Mouse (Mus musculus) frontal cortex, postnatal 25 days (tissue): Measurements from ENCODE around the gene BC067074.

Experiments
- DNase-seq, 2 experiments: peaks; one replicate each; pipeline ENCODE4 v3.0.0; 2022; ENCODE audit warnings: low spot score in 2 of 2

The BC067074 gene

DNA sequence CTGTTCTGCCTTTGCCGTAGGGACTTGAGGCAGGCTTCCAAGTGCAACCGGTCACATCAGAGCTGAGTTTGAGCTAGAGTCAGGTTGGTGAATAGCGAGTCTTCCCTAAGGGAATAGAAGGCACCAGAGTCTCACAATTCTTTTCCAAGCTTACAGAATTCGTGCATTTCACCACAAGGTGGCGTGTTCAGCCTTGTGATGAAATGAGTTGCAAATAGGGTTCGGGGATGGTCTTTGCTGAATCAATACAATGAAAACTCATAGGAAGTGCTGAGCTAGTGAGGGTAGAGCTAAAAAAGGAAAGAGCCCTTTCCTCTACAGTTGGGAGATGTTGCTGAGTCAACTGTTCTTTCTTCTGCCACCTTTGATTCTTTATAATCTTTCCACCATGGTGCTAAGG, 29.0 kb downstream of the BC067074 start:
- peak in 1 of 2 experiments; percentile 32 for DNase-seq

- no peak for DNase-seq
These were observed 31.3 kb downstream of the BC067074 start for GRCm38 (mm10) chr13:113324241-113324640.

- DNase-seq: no peak
These were observed 32.7 kb downstream of the BC067074 start for GRCm38 (mm10) chr13:113325678-113326077.

DNA sequence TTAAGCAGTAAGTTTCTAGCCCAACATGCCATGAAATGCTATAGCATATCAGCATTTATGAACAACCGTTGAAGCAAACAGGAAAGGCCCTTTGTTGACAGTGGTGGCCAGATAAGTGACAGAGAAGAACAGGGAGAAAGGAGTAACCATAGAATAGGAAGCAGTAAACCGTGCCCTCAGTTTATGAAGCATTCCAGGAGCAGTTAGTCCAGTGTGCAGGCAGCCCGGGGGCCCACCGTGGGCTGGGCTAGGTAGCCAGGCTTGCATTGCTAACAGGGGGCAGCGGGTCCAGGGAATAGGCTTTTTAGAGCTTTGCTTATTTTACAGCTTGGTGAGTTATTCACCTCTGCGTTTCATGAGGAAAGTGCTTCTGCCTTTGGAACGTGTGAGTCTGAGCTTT, 39.3 kb downstream of the BC067074 start:
- no peak for DNase-seq

GRCm38 (mm10) chr13:113333374-113333773, 40.4 kb downstream of the BC067074 start:
- no peak for DNase-seq

GRCm38 (mm10) chr13:113333931-113334330, 41.0 kb downstream of the BC067074 start:
- no peak for DNase-seq

- DNase-seq: no peak
These were observed 41.8 kb downstream of the BC067074 start for GRCm38 (mm10) chr13:113334773-113335172.

GRCm38 (mm10) chr13:113337223-113337858, 44.4 kb downstream of the BC067074 start:
- DNase-seq: peak; percentile 49 to 60

GRCm38 (mm10) chr13:113340644-113341043, 47.7 kb downstream of the BC067074 start:
- no peak for DNase-seq

- no peak for DNase-seq
These were observed 48.2 kb downstream of the BC067074 start for GRCm38 (mm10) chr13:113341161-113341560.

- DNase-seq: no peak
These were observed 49.5 kb downstream of the BC067074 start for GRCm38 (mm10) chr13:113342355-113342919.

DNA sequence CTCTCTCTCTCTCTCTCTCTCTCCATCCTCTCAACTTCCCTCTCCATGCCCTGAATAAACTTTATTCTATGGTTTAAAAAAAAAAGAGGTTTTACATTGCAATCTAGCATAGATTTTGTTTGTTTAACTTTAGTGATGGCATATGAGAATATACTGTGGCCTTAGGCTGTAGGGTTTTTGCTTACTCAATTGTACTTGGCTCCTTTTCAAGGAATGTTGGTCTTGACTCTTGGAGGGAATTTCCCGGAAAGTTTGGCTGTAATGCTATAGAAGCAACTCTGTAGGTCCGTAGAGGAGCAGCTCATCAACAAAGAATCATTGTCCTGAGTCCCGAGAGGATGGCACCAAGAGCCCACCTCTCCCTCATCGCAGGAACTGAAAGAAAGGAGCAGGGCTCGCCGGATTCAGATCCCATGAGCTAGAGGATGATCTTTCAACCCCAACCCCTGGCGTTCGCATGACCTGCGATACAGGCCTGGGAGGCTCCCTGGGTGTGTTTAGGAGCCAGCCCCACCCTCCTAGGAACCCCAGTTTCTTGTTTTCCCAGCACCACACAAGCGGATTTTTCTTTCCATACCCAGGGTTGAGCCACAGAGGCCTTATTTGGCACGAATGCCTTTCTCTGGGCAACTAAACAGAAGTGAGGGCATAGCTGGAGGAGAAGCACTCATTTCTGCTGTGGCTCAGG, 57.9 kb downstream of the BC067074 start:
- no peak for DNase-seq

DNA sequence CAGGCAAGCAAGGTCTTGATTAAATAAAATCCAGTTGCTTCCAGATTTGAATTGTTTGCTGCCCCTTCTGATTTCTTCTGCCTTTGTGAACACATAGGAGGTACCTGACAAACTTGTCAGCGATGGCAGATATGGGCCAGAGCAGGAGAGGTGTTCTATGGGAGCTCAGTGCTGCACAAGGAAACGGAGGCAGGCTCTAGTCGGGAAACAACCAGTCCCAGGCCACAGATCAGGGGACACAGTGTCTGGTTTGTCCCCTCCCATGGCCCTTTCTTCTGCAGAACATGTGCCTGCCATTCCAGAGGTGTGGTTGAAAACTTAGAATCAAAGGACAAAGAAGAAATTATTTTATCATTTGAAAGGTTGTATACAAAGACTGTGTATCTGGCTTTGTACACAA, 60.6 kb downstream of the BC067074 start:
- no peak for DNase-seq

GRCm38 (mm10) chr13:113353955-113354354, 61.0 kb downstream of the BC067074 start:
- DNase-seq: no peak

GRCm38 (mm10) chr13:113355022-113355421, 62.1 kb downstream of the BC067074 start:
- no peak for DNase-seq

DNA sequence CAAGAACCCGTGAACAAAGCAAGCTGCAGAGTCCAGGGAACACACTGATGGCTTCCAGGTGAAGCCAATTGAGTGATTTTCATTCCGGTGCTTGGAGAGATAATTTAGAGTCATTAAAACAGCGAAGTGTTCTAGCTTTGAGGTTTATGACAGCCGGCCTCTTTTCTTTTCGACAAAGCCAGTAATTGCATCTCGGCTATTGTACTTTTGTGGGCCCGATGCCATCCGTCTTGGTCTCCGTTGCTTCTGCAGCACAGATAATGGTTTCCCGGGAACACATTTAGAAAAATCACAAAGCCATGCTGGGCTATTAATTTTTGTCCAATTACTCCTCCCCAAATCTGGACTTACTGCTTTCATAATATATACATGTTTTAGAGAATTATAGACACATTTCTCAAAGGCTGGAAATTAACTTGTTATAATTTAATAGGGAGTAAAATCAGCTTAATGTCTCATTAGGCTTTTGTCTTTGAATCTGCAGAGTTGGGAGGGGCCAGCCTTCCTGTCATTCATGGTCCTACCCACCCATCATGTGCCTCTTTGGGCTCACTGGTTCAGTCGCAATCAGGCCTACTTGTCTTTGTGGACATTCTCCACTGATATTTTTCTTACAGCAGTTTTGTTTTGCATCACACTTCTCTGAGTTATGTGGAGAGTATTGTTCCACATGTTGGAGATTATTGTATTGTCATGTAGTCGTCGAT, 64.6 kb downstream of the BC067074 start:
- no peak for DNase-seq

DNA sequence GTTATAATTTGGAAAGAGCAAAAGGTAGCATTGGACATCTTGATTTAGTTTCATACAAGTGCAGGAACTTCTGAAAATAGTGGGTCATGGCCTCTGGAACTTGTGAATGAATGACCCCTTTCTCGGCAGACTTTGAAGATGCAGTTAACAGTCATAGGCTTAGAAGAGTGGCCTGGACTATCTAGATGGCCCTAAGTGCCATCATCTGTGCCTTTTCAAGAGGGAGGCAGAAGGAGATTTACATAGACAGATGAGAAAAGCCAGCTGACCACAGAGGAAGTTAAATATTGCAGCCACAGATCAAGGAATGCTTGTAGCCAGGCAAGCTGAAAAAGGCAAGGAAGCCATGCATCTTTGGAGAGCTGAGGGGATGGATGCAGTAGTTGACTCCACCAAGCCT, 66.7 kb downstream of the BC067074 start:
- no peak for DNase-seq

GRCm38 (mm10) chr13:113365976-113366375, 73.0 kb downstream of the BC067074 start:
- DNase-seq: no peak

DNA sequence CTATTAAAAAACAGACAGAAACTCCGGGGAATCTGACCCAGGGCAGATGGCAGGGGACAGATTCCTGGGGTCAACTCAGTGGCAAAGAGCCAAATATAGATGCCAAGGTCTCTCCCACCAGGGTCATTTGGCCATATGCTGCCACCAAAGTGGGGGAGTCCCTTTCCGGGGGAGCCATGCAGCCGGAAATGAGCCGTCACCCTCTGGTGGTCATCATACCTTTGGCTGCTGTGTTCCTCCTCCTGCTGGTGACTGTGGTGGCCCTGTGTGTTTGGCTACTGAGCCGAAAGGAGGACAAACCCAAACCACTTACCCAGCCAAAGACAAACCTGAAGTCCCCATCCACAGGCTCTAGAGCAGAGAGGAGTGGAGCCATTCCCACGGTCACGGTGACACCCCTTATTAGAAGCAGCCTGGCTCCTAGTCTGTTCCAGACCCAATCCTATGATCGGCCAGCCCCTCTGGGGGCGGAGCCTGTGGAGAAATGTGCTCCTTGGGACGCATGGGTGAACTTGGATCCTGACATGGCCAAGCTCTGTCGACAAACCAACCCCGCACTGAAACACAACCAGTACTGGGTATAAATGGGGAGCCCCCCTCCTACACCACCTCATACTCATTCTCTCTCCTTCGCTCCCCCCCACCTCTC, 76.1 kb downstream of the BC067074 start:
- DNase-seq: no peak

DNA sequence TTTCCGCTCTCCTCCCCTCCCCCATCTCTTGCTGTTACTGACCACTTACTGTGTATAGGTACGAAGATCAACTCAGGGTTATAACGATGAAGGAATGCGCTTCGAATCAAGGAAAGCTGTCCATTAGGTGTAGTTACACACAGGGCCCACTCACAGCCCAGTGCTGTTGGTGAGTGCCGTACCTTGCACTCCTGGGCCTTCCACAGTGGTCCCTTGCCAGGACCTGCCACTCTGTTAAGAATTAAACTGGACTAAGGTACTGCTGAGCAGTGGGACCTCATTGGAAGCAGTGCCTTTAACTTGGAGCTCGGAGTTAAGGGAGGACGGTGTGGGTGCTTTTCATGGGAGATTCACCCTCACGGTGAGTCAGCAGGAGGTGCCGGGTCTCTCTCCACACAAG, 76.7 kb downstream of the BC067074 start:
- no peak for DNase-seq

DNA sequence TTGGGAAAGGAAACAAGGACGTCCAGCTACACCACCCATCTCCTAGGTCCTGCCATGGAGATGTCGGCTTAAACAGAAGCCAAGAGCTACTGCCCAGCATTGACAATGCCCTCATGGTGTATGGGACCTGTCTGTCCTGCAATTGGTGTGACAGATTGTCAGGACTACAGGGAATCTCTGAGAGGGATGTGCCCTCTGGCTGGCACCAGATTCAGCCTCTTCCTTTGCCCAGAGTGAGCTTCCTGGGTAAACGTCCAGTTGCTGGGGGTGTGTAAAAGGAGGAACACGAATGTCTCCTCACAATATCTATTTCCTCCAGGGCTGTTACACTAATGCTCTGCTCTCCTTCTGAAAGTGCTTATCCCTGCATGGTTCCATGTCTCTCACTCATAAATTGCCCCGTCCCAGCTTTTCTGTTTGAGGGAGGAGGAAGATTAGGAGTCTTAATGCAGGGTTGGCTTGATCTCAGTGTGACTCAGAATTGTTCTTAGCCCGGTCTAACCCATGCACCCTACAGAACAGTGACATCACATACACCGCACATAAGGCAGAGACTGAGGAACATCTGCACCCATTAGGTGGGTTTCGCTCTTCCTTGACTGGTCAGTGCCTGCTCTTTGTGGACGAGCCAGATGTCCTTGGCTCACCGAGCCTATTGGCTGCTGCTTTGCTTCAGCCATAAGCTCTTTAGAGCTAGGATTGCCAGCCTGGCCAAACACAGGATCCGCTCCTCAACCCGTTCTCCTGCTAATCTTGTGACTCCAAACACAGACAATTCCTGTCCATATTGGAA, 80.5 kb downstream of the BC067074 start:
- DNase-seq: no peak
